Mouse (Mus musculus) ovary, postnatal 14 days (tissue): ENCODE results near the gene Tunar.

ENCODE experiments used
- DNase-seq: peaks from one replicate; pipeline ENCODE4 v3.0.0; 2022; ENCODE audit warnings: low spot score

The Tunar gene

DNA sequence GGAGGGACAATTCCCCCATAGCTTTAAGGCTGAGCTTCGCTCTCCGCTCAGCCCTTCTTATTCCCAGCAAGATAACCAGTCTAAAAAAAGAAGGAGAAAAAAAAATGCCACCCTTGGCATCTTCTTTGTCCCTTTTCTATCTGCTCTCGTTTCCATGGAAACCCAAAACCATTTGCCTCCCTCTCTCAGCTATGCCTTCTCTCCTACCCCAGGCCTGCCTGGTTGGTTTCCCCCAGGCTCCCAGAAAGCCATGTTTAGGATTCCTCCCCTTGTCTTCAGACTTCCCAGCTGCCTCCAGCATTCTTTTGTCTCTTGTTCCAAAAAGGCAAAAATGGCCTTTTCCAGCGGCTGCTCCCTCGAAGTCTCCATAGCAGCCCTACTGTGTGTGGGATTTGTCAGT is 70.1 kb downstream of the Tunar start:
- DNase-seq = no peak

DNA sequence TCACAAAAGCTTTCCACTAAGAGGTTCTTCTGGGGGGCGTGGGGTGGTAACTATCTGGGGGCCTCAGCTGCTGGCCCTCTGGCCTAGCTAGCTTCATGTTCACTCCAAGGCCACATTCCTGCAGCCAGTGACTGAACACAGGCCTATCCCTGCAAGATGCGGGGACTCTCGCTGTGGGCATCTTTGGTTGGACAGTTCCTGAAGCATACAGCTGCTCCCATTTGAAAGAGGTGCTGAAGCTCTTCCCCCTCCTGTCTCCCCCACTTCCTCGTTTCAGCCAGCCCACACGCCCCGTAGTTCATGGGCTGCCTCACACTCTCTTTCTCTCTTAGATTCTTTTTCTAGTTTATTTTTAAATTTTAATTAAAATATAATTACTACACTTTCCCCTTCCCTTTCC is 72.3 kb downstream of the Tunar start:
- DNase-seq = no peak

DNA sequence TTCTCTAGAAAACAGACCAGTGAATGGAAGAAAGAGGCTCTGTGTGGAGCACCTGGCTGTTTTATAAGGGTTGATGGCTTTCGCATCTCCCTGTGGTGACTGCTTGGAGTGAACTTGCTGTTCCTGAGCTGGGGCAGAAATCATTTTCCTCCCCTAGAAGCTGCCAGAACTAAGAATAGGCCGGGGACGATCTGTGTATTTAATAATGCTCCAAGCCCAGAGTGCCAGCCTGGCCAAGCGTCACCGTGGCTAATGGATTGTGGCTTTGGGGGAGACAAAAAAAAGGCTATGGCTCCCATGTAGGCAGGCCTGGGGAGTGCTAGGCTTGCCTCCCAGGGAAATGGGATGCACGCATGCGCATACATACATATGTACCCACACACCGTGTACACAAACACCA is 80.2 kb downstream of the Tunar start:
- no peak for DNase-seq

DNA sequence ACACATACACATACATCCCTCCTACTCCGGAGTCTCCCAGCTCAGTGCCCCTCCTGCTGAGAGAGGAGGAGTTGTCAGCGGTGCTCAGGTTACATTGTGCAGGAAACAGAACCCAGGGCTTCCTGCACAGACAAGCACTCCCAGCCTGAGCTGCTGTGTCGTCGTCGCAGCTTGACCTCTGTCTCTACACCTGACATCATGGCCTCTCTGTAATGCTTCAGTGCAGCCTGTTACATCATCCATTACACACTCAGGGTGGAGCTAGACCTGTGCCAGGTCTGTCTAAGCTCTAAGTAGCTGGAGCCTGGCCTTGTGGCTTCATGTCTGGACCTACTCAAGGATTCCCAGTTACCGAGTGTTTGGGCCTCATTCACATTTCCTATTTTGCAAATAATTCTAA is 86.8 kb downstream of the Tunar start:
- DNase-seq = no peak

DNA sequence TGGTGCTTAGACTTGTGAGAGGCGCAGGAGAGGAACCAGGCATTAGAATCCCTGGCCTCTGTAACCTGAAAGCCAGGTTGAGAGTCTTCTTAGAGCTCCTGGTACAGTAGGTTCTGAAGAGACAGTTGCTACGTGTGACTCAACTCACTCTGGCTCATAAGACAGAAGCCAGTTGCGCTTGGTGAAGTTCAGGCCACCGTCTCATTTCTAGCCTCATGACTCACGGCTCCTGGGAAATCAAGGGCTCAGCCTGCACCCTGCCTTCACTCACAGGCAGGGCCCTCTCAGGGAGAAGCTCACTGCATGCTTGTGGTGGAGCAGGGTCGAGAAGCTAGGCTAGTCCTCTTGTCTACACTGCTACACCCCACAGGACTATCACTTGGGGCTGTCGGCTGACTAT is 92.9 kb downstream of the Tunar start:
- DNase-seq = no peak

DNA sequence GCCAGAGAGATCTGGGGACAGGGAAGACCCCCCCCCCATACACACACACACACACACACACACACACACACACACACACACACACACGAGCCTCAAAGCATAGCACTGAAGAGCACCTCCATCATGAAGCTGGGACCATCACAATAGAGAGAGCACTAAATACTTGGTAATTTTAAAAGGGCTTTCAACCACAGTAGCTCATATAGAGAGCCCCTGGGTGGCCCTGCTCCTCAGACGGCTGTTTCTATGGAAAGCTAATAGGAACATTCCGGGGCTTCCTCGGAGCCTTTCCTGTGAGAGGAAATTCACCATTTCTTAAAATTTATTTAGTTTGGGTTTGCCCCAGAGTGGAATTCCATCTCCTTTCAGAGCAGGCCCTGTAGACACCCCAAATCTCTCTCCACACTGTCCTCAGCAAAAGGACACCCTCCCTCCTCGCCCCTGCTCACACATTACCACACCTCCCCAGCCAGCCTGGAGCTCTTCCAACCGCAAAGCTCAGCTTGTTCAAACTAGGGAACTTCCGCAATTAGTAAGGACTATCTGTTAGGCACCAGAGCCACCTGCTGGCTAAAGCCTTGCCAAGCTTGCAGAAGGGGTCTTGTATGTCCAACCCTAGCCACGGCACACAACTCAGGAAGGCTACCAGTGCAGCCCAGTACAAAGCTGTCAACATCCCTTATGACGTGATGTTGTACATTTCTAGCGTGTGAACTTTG is 93.5 kb downstream of the Tunar start:
- peak; percentile 56 for DNase-seq

DNA sequence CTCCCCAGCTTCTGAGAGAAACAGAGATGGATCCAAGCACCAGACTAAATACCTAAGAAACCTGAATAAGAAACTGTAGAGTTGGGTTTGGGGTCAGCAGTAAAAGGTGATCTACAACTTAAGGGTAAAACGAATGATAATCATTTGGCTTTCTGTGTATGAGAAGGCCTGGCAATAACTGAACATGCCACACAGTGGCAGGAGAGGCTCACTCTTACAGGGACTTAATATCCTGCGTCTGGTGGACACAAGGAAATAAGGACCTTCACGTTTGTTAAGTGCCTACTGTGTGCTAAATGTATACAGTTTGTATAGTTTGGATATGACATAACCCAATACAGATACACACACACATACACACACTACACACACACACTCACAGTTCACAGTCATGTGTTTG is 98.2 kb downstream of the Tunar start:
- DNase-seq = no peak

DNA sequence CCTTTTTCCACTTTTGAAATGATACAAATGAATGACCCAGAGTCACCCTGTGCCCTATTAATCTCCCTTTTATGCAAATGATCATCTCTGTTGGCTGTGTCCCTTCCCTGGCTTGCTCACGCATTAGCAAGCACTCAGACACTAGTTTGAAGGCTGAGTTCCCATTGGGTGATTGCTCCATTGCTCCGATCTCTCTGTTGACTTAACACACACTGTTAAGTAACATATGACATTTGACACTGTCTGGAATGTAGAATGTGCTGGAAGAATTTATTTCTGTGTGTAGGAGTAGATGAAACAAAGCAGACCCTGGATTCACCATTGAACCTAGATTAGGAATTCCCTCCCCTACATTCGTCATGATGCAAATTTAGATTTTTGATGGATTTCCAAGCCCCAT is 99.1 kb downstream of the Tunar start:
- no peak for DNase-seq
